Mouse (Mus musculus): Measurements from ENCODE around the gene Rtn4.

GRCm38 (mm10) chr11:29751013-29751412 lies 58.3 kb downstream of the Rtn4 start:
- TF ChIP-seq CTCF (IDR thresholded peaks at IDR 0.05; ENCODE audit: low read depth, low read length) = no peak
- no peak for TF ChIP-seq POLR2A (IDR thresholded peaks at IDR 0.05; ENCODE audit: insufficient read depth, low read length)
